Mouse (Mus musculus) intestine, embryonic 14.5 days (tissue): ENCODE data around the gene Irf8. TPM values are rescaled to one million over a fixed set of nuclear protein-coding genes. Genes with fewer than 3 reads are reported as not detected.
A peak's percentile ranks its signal among the peaks of the same experiment; 100 is the strongest.

Experiments
- ATAC-seq: fragments of 200-750 bp; cut with Nextera tagmentation; replicated peaks from 2 replicates; pipeline ENCODE4 v1.8.0; 2017; ENCODE audit warnings: low read depth, moderate number of reproducible peaks, moderate TSS enrichment, moderate library complexity; ENCODE audit not compliant: low FRiP score, low TSS enrichment
- DNase-seq: peaks from one replicate; pipeline ENCODE4 v3.0.0-alpha.2; 2018; ENCODE audit warnings: low spot score
- H3K27ac ChIP-seq: fragments of 300-500 bp; sonication (generic); 2 replicates; pipeline ENCODE4 v1.5.1; 2014; ENCODE audit warnings: low read depth, mild to moderate bottlenecking, control low read depth
- H3K27me3 ChIP-seq: fragments of 300-500 bp; sonication (generic); replicated peaks from 2 replicates; pipeline ENCODE4 v1.6.1; 2014; ENCODE audit warnings: low read length, control low read depth; ENCODE audit not compliant: control insufficient read depth, insufficient read depth
- H3K36me3 ChIP-seq: fragments of 300-500 bp; sonication (generic); 2 replicates; pipeline ENCODE4 v1.6.1; 2014; ENCODE audit warnings: low read length, control low read depth; ENCODE audit not compliant: control insufficient read depth, insufficient read depth
- H3K4me1 ChIP-seq: fragments of 300-500 bp; sonication (generic); replicated peaks from 2 replicates; pipeline ENCODE4 v1.6.1; 2014; ENCODE audit warnings: low read length, control low read depth, mixed read lengths; ENCODE audit not compliant: control insufficient read depth, insufficient read depth
- H3K4me2 ChIP-seq: fragments of 300-500 bp; sonication (generic); 2 replicates; pipeline ENCODE4 v1.6.1; 2014; ENCODE audit warnings: low read length
- H3K4me3 ChIP-seq: fragments of 300-500 bp; sonication (generic); 2 replicates; pipeline ENCODE4 v1.5.1; 2014; ENCODE audit warnings: low read depth, low read length, control low read depth, mixed read lengths
- H3K9ac ChIP-seq: fragments of 300-500 bp; sonication (generic); 2 replicates; pipeline ENCODE4 v1.6.1; 2014; ENCODE audit warnings: mild to moderate bottlenecking, low read length
- H3K9me3 ChIP-seq: fragments of 300-500 bp; sonication (generic); 2 replicates; pipeline ENCODE4 v1.6.1; 2016; ENCODE audit warnings: low read length, control low read depth; ENCODE audit not compliant: control insufficient read depth
- WGBS: fragments of 180-500 bp; shearing (Covaris S2); extraction: QIAGEN DNeasy Blood & Tissue Kit; methylation state at CpG from one replicate; pipeline ENCODE4 v1.1.7; 2014; 5-methylcytosine and 5-hydroxymethylcytosine counted together
- polyA plus RNA-seq: library from polyadenylated mRNA; unstranded; fragments of >200 nt; fragmentation: Nextera tagmentation; extraction: Ambion mirVana; gene quantifications from 2 replicates; pipeline ENCODE4 v1.2.1, GENCODE M21; 2014

The Irf8 gene
- polyA plus RNA-seq, 1 experiment from 2014 or later, result 32.2 TPM

- Histone ChIP-seq H3K36me3 (no peaks in the 10 kb centered on the region), H3K4me3 (no peak overlapping the region), H3K4me1 (peaks cover 31% of the 10 kb centered on the region), H3K9me3 (no peaks in the 10 kb centered on the region), H3K4me2 (no peak overlapping the region), H3K27ac (no peak overlapping the region), H3K27me3 (0 out of 2 replicates have a peak, but pooled peaks cover 3% of the 10 kb centered on the region), H3K9ac (no peak overlapping the region)
- WGBS, result 92% methylated on average over 17 of the region's 17 CpGs
- DNase-seq (no peak), ATAC-seq (no peak)
These were observed 4.8 kb downstream of the Irf8 start for GRCm38 (mm10) chr8:120741001-120741400.

GRCm38 (mm10) chr8:120741815-120742530, 5.8 kb downstream of the Irf8 start:
- no peak overlapping the region for H3K4me3 ChIP-seq
- 92% methylated on average over 15 of the region's 15 CpGs for WGBS

GRCm38 (mm10) chr8:120743149-120743897, 7.2 kb downstream of the Irf8 start:
- H3K9ac ChIP-seq, result no peak overlapping the region
- no peak overlapping the region for H3K4me2 ChIP-seq
- H3K36me3 ChIP-seq, result no peaks in the 10 kb centered on the region; the same call in 1 of the 2 replicates
- DNase-seq, result no peak
- H3K4me1 ChIP-seq, result peaks cover 32% of the 10 kb centered on the region
- peak overlapping the region; percentile 79 for H3K27ac ChIP-seq
- 51% methylated on average over 12 of the region's 12 CpGs for WGBS
- no peak for ATAC-seq
- no peak overlapping the region for H3K4me3 ChIP-seq
- no peaks in the 10 kb centered on the region for H3K27me3 ChIP-seq
- no peaks in the 10 kb centered on the region for H3K9me3 ChIP-seq

More at GRCm38 (mm10) chr8:120741815-120742530, 5.8 kb downstream of the Irf8 start:
- Histone ChIP-seq H3K9ac (no peak overlapping the region), H3K9me3 (no peaks in the 10 kb centered on the region), H3K36me3 (no peaks in the 10 kb centered on the region), H3K4me2 (no peak overlapping the region), H3K27me3 (0 out of 2 replicates have a peak, but pooled peaks cover 3% of the 10 kb centered on the region), H3K4me1 (peaks cover 32% of the 10 kb centered on the region), H3K27ac (no peak overlapping the region)
- DNase-seq (no peak), ATAC-seq (no peak)

- Histone ChIP-seq H3K36me3 (no peaks in the 10 kb centered on the region; the same call in none of the 2 replicates), H3K9me3 (no peaks in the 10 kb centered on the region), H3K4me1 (peaks cover 32% of the 10 kb centered on the region), H3K4me2 (0 out of 2 replicates have a peak overlapping the region, but pooled peaks have one; percentile 3), H3K27ac (peak overlapping the region; percentile 79), H3K27me3 (no peaks in the 10 kb centered on the region), H3K4me3 (no peak overlapping the region), H3K9ac (peak overlapping the region; percentile 0; the same call in 1 of the 2 replicates)
- ATAC-seq (0 out of 2 replicates have a peak, but pooled peaks have one; percentile 22), DNase-seq (no peak)
- WGBS, result 26% methylated on average over 4 of the region's 4 CpGs
These were observed 7.7 kb downstream of the Irf8 start for GRCm38 (mm10) chr8:120743898-120744290.

GRCm38 (mm10) chr8:120744448-120744847, 8.3 kb downstream of the Irf8 start:
- no peak for DNase-seq
- no peaks in the 10 kb centered on the region; the same call in none of the 2 replicates for H3K36me3 ChIP-seq
- ATAC-seq, result no peak; the same call in 1 of the 2 replicates
- H3K27ac ChIP-seq, result peak overlapping the region; percentile 79
- H3K4me2 ChIP-seq, result 0 out of 2 replicates have a peak overlapping the region, but pooled peaks have one; percentile 3
- peaks cover 32% of the 10 kb centered on the region for H3K4me1 ChIP-seq
- no peaks in the 10 kb centered on the region for H3K9me3 ChIP-seq
- WGBS, result 61% methylated on average over 5 of the region's 5 CpGs
- H3K9ac ChIP-seq, result peak overlapping the region; percentile 0; the same call in 1 of the 2 replicates
- no peak overlapping the region for H3K4me3 ChIP-seq
- no peaks in the 10 kb centered on the region for H3K27me3 ChIP-seq

- Histone ChIP-seq H3K27ac (peak overlapping the region; percentile 54; the same call in 1 of the 2 replicates), H3K9me3 (no peaks in the 10 kb centered on the region), H3K27me3 (no peaks in the 10 kb centered on the region), H3K9ac (no peak overlapping the region), H3K36me3 (peaks cover 1% of the 10 kb centered on the region), H3K4me2 (no peak overlapping the region), H3K4me3 (no peak overlapping the region), H3K4me1 (peaks cover 32% of the 10 kb centered on the region)
- ATAC-seq (no peak), DNase-seq (no peak)
- WGBS, result 64% methylated on average over 7 of the region's 7 CpGs
These were observed 9.1 kb downstream of the Irf8 start for GRCm38 (mm10) chr8:120745226-120745625.

GRCm38 (mm10) chr8:120746007-120746701, 10.0 kb downstream of the Irf8 start:
- no peak overlapping the region for H3K4me3 ChIP-seq
- peaks cover 2% of the 10 kb centered on the region for H3K36me3 ChIP-seq
- H3K4me2 ChIP-seq, result no peak overlapping the region
- H3K4me1 ChIP-seq, result peaks cover 37% of the 10 kb centered on the region
- 0 out of 2 replicates have a peak overlapping the region, but pooled peaks have one; percentile 19 for H3K27ac ChIP-seq
- DNase-seq, result no peak
- ATAC-seq, result no peak
- H3K9ac ChIP-seq, result no peak overlapping the region
- H3K27me3 ChIP-seq, result no peaks in the 10 kb centered on the region
- WGBS, result 74% methylated on average over 18 of the region's 18 CpGs
- H3K9me3 ChIP-seq, result no peaks in the 10 kb centered on the region

GRCm38 (mm10) chr8:120747286-120747685, 11.1 kb downstream of the Irf8 start:
- 87% methylated on average over 7 of the region's 7 CpGs for WGBS
- Histone ChIP-seq H3K9me3 (no peaks in the 10 kb centered on the region), H3K36me3 (peaks cover 2% of the 10 kb centered on the region), H3K4me2 (no peak overlapping the region), H3K4me1 (peaks cover 48% of the 10 kb centered on the region), H3K4me3 (no peak overlapping the region), H3K27me3 (no peaks in the 10 kb centered on the region), H3K27ac (no peak overlapping the region), H3K9ac (no peak overlapping the region)
- no peak for DNase-seq
- ATAC-seq, result no peak
